Mouse (Mus musculus) cerebellum, postnatal 10 days (tissue): ENCODE measurements around the gene Svbp.

Source experiments
- DNase-seq, 2 experiments: peaks; one replicate each; pipeline ENCODE4 v3.0.0; 2021; ENCODE audit warnings: mixed read lengths in 2 of 2

Svbp gene

DNA sequence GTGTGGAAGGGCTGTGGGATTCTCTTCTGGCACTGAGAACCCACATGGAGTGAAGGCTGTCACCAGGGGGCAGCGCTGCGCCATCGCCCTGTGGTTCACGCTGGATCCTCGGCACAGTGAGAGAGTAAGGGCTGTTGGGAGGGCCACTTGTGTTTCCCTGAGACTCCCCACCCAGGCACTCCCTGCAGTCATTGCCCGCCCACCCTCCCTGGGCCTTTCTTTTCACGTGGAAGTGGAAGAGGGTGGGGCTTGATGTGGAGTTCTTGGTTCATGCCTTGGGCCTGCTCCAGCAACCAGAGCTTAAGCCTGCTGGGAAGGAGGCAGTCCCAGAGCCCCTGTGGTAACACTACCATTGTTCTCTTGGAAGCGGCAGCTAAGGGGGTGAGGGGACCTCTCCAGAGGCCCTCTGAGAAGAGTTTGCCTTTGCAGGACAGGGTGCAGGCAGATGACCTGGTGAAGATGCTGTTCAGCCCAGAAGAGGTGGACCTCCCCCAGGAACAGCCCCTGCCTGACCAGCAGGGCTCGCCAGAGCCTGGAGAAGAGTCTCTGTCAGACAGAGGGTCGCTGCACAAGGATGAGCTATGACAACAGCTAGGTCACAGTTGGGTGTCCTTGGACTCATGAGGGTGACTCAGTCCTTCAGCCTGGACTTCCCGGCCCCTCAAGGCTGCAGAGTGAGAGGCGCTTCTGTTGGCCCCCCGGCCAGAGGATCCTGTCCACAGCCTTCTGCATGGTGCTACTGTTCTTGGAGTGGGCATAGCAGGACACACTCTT lies 52.5 kb downstream of the Svbp start:
- peak; percentile 65 to 75 for DNase-seq

DNA sequence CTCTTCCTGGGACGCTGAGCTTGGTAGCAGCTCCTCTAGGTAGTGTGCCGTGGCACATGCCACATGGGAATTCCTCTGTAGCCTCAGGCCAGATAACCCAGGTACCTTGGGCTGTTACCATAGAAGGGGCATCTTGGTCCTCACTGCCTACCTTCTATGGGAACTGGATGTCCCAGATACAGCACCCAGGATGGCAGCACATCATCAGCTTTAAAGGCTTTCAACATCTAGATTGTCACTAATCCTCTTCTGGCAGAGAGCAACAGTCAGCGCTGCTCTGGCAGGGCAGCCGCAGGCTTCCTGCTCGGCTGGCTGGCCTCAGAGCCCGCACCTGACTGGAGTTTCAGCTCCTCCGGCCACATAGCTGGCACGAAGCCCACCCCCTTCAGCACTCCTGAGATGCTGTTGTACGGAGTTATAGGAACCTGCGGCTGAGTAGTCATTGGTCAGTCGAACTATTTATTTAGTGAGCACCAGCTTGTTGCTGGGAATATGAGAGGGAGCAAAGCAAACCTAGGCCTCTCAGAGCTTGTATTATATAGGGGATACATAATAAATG lies 53.4 kb downstream of the Svbp start:
- DNase-seq, result peak; percentile 60 to 69
